Mouse (Mus musculus): ENCODE data around the gene Manba.

The Manba gene

GRCm38 (mm10) chr3:135531762-135532161 is 46.4 kb downstream of the Manba start:
- no peak for DNase-seq

GRCm38 (mm10) chr3:135534103-135534502 is 48.7 kb downstream of the Manba start:
- no peak for DNase-seq

- DNase-seq, result no peak
These were observed 61.0 kb downstream of the Manba start for GRCm38 (mm10) chr3:135546212-135546923.

- no peak for DNase-seq
These were observed 61.9 kb downstream of the Manba start for GRCm38 (mm10) chr3:135547298-135547697.

GRCm38 (mm10) chr3:135552874-135553273 is 67.5 kb downstream of the Manba start:
- no peak for DNase-seq

GRCm38 (mm10) chr3:135555192-135555591 is 69.8 kb downstream of the Manba start:
- no peak for DNase-seq

- DNase-seq, result peak; percentile 44
These were observed 70.7 kb downstream of the Manba start for GRCm38 (mm10) chr3:135556052-135556587.

GRCm38 (mm10) chr3:135556851-135557662 is 71.6 kb downstream of the Manba start:
- peak; percentile 37 for DNase-seq

- DNase-seq, result no peak
These were observed 76.6 kb downstream of the Manba start for GRCm38 (mm10) chr3:135562036-135562435.

GRCm38 (mm10) chr3:135563163-135563689 is 77.8 kb downstream of the Manba start:
- DNase-seq, result no peak

- DNase-seq, result no peak
These were observed 79.3 kb downstream of the Manba start for GRCm38 (mm10) chr3:135564706-135565105.

GRCm38 (mm10) chr3:135565306-135565705 is 79.9 kb downstream of the Manba start:
- no peak for DNase-seq

GRCm38 (mm10) chr3:135567888-135568287 is 82.5 kb downstream of the Manba start:
- no peak for DNase-seq

GRCm38 (mm10) chr3:135568633-135569032 is 83.2 kb downstream of the Manba start:
- no peak for DNase-seq

- no peak for DNase-seq
These were observed 86.1 kb downstream of the Manba start for GRCm38 (mm10) chr3:135571540-135571939.

GRCm38 (mm10) chr3:135573051-135573450 is 87.6 kb downstream of the Manba start:
- no peak for DNase-seq

GRCm38 (mm10) chr3:135575126-135575525 is 89.7 kb downstream of the Manba start:
- no peak for DNase-seq

- no peak for DNase-seq
These were observed 93.3 kb downstream of the Manba start for GRCm38 (mm10) chr3:135578588-135579140.

- no peak for DNase-seq
These were observed 93.8 kb downstream of the Manba start for GRCm38 (mm10) chr3:135579179-135579578.

- DNase-seq, result no peak
These were observed 95.2 kb downstream of the Manba start for GRCm38 (mm10) chr3:135580439-135581275.

GRCm38 (mm10) chr3:135581606-135582117 is 96.3 kb downstream of the Manba start:
- no peak for DNase-seq

GRCm38 (mm10) chr3:135582246-135582645 is 96.8 kb downstream of the Manba start:
- DNase-seq, result no peak
